Mouse (Mus musculus): Measurements from ENCODE around the gene Tdrkh. TPM values are rescaled to one million over a fixed set of nuclear protein-coding genes. Genes with fewer than 3 reads are reported as not detected.

The Tdrkh gene
- total and polyA plus RNA-seq, 3 experiments = not detected

- H3K27ac ChIP-seq (ENCODE audit: insufficient read depth, low read depth) = no peak overlapping the region
- H3K4me2 ChIP-seq (ENCODE audit: insufficient read depth, low read depth, poor library complexity, severe bottlenecking) = no peak overlapping the region
- H3K79me2 ChIP-seq (replicated peaks; ENCODE audit: control insufficient read depth, extremely low read depth, insufficient read depth, poor library complexity, severe bottlenecking) = no peaks in the 10 kb centered on the region
- no peak overlapping the region for H3K4me3 ChIP-seq (replicated peaks in 1 of 3; ENCODE audit: low read depth in 2 of 3, low read length in 2 of 3, poor library complexity in 1 of 3)
- H3K27me3 ChIP-seq (replicated peaks) = no peaks in the 10 kb centered on the region
- dilution Hi-C loops (cut with MboI; ENCODE audit: extremely low pct_ligation_motif_present, extremely low pct_unique_long_range_greater_than_20kb, low sequenced_read_pairs) (no loop called here), in situ Hi-C loops (cut with MboI; ENCODE audit: low pct_ligation_motif_present, low pct_unique_long_range_greater_than_20kb, low sequenced_read_pairs) (no loop called here)
- no peaks in the 10 kb centered on the region for H3K4me1 ChIP-seq (ENCODE audit: control insufficient read depth in 1 of 2, insufficient read depth in 2 of 2)
- no peak for DNase-seq (ENCODE audit: extremely low read depth)
- H3K9ac ChIP-seq (ENCODE audit: insufficient read depth, low read depth) = no peak overlapping the region
- TF ChIP-seq KAT2A (IDR thresholded peaks at IDR 0.05; ENCODE audit: insufficient replicate concordance, low read length) = no peak
- TF ChIP-seq NELFE (IDR thresholded peaks at IDR 0.05; ENCODE audit: low read depth, low read length) = no peak
- TF ChIP-seq UBTF (IDR thresholded peaks at IDR 0.05; ENCODE audit: low read depth, low read length) = no peak
- TF ChIP-seq ELF1 (IDR thresholded peaks at IDR 0.05; ENCODE audit: low read depth, low read length) = no peak
- TF ChIP-seq ZKSCAN1 (IDR thresholded peaks at IDR 0.05; ENCODE audit: borderline replicate concordance, low read depth, low read length) = no peak
- no peak for TF ChIP-seq MYC (IDR thresholded peaks at IDR 0.05; ENCODE audit: low read depth, low read length)
- TF ChIP-seq ZC3H11A (IDR thresholded peaks at IDR 0.05; ENCODE audit: low read depth, low read length) = no peak
- no peak for TF ChIP-seq MEF2A (IDR thresholded peaks at IDR 0.05; ENCODE audit: borderline replicate concordance, low read depth, low read length)
- TF ChIP-seq CHD2 (IDR thresholded peaks at IDR 0.05; ENCODE audit: low read length) = no peak
- no peak for TF ChIP-seq E2F4 (IDR thresholded peaks at IDR 0.05; ENCODE audit: insufficient replicate concordance, low read depth, low read length)
- TF ChIP-seq MXI1 (IDR thresholded peaks at IDR 0.05; ENCODE audit: low read depth, low read length) = no peak
- TF ChIP-seq JUND (conservative IDR thresholded peaks at IDR 0.05; ENCODE audit: low read depth, low read length) = no peak
- TF ChIP-seq EP300 (IDR thresholded peaks at IDR 0.05; ENCODE audit: low read length) = no peak
- TF ChIP-seq CTCF (conservative IDR thresholded peaks at IDR 0.05 in 1 of 2, IDR thresholded peaks at IDR 0.05 in 1 of 2; ENCODE audit: low read depth in 2 of 2, low read length in 2 of 2) = no peak
- TF ChIP-seq ZNF384 (IDR thresholded peaks at IDR 0.05; ENCODE audit: low read depth, low read length) = no peak
- H3K36me3 ChIP-seq (replicated peaks in 1 of 2; ENCODE audit: control insufficient read depth in 1 of 2, insufficient read depth in 1 of 2, low read length in 1 of 2) = no peaks in the 10 kb centered on the region
- no peaks in the 10 kb centered on the region for H3K9me3 ChIP-seq (replicated peaks; ENCODE audit: low read length)
These were observed 543 bp upstream of the Tdrkh start for GRCm38 (mm10) chr3:94412530-94412929.

- dilution Hi-C loops (cut with MboI; ENCODE audit: extremely low pct_ligation_motif_present, extremely low pct_unique_long_range_greater_than_20kb, low sequenced_read_pairs) (no loop called here), in situ Hi-C loops (cut with MboI; ENCODE audit: low pct_ligation_motif_present, low pct_unique_long_range_greater_than_20kb, low sequenced_read_pairs) (no loop called here)
- Histone ChIP-seq H3K4me2 (ENCODE audit: insufficient read depth, low read depth, poor library complexity, severe bottlenecking) (no peak overlapping the region), H3K36me3 (replicated peaks in 1 of 2; ENCODE audit: control insufficient read depth in 1 of 2, insufficient read depth in 1 of 2, low read length in 1 of 2) (no peaks in the 10 kb centered on the region), H3K4me3 (replicated peaks in 1 of 3; ENCODE audit: low read depth in 2 of 3, low read length in 2 of 3, poor library complexity in 1 of 3) (no peak overlapping the region), H3K27ac (ENCODE audit: insufficient read depth, low read depth) (no peak overlapping the region), H3K79me2 (replicated peaks; ENCODE audit: control insufficient read depth, extremely low read depth, insufficient read depth, poor library complexity, severe bottlenecking) (no peaks in the 10 kb centered on the region), H3K9ac (ENCODE audit: insufficient read depth, low read depth) (no peak overlapping the region), H3K9me3 (replicated peaks; ENCODE audit: low read length) (no peaks in the 10 kb centered on the region), H3K27me3 (replicated peaks) (no peaks in the 10 kb centered on the region), H3K4me1 (ENCODE audit: control insufficient read depth in 1 of 2, insufficient read depth in 2 of 2) (no peaks in the 10 kb centered on the region)
- no peak for DNase-seq (ENCODE audit: extremely low read depth)
- TF ChIP-seq SMC3 (IDR thresholded peaks at IDR 0.05; ENCODE audit: low read depth, low read length) (no peak), HCFC1 (IDR thresholded peaks at IDR 0.05; ENCODE audit: low read depth, low read length) (no peak), ZC3H11A (IDR thresholded peaks at IDR 0.05; ENCODE audit: low read depth, low read length) (no peak)
These were observed 17.9 kb downstream of the Tdrkh start for GRCm38 (mm10) chr3:94430980-94431379.
